Mouse (Mus musculus): ENCODE data around the gene Ubl7.
"Not testable (repeated sequence)": the region's sequence is repeated elsewhere in the genome, so short reads cannot be mapped to it uniquely, and the experiment has no call there.

Ubl7 gene

DNA sequence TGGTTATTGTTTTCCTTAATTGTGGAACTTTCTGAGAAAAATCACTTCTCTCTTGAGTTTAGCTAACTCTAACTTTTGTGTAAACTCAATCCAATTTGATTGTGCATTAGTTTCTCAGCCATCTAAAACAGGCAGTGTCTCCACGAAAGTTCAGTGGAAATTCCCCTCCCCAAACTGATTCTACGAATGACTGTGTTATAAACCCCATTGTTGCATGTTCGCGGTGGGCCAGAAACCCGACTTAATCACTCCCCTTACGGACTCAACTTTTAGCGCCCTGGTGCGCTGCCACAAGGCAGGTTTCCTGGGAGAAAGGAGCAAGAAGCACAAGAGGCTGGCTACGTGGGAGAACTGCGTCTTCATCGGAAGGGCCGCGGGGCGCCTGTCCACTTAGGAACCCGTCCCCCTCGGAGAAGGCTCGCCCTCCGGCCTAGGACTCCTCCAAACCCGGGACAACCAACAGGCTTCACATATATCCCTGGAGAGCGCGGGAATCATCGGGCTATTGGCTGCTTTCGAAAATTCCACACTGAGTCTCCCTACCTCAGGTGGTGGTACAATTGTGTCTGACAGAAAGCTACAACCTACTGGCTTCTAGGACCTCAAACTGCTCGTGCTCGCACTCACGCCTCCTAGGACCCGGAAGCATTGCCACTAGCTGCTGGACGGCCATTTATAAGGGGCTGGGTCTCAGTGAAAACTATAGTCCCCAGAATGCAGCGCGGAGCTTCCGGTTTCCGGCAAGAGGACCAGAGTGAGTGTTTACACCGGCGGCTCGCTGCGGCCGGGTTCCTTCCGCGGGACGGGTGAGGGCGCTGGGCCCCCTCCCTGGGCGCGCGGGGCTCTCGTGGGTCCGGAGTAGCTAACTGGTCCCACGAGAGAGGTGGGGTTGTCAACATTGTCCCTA is at the start of gene Ubl7:
Ubl7 (plus strand) TSS at position 726 of the 907 bp plus-strand sequence.
- in situ Hi-C loops (cut with MboI, MseI) = no loop called here

DNA sequence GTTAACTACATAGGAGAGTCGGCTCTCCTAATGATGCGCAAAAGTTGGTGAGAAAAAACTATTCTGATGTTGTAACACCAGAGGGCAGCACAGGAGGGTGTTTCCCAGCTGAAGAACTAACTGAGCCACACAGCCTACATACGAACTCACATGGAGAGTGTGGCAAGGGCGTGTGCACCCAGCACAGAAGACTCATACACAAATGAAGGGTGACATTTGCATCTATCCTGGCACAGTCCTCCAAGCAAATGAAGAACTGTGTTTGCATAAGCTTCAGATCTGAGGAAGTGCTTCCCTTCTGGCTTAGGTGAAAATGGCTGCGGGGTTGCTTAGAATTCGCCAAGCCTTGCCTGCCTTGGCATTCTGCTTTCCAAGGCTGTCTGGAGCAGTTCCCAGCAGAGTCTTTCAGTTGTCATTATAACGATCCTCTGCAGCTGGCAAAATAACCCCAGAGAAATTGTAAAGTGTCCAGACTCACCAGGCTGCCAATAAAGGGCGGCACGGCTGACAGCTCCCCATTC is 48.8 kb upstream of the Ubl7 start:
- in situ Hi-C loops (cut with MboI, MseI) = loop anchor here (5.0 to 10.0 kb wide), 3 partner anchors 75 to 253 kb away; partner anchors contain the start of gene Ccdc33

GRCm38 (mm10) chr9:57864336-57864735 is 46.4 kb upstream of the Ubl7 start:
- in situ Hi-C loops (cut with MboI, MseI) = loop anchor here (5.0 to 10.0 kb wide), 3 partner anchors 73 to 250 kb away; partner anchors contain the start of gene Ccdc33

DNA sequence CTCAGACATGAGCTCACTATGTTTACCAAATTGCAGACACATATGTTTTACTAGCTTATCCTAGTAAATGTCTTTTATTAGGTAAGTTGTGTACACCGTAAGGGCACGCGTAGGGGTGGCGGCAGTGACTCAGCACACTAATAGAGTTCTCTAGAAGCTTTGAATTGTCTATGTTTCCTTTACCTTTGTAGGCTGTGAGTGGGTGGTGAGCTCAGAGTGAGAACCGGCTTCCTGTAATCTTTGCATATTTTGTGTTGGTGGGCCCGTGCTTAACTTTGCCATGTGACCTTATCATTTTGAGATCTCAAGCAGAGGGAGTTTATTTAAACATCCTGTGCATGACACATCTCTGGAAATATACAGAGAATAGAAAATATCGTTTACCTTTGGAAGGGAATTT is 44.2 kb upstream of the Ubl7 start:
- in situ Hi-C loops (cut with MboI, MseI) = loop anchor here (5.0 to 10.0 kb wide), 2 partner anchors 41 to 248 kb away; partner anchors contain the start of gene Ccdc33

DNA sequence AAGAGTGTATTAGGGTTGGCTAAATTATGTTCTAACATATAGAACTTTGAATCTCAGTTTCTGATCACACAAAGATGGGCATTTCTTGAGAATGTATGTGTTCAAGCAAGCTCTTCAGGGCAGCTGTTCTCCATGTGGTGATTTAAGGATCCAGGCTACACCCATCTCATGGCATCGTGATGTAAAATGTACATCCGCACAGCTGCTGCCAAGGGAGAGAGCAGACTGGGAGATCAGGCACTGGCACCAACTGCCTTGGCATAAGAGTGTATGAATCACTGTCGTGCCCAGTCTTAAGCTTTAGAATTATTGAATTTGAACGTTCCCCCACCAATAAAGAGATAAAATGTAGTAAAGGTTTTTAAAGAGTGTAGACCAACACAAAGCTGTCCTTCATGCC is 43.5 kb upstream of the Ubl7 start:
- in situ Hi-C loops (cut with MboI, MseI) = loop anchor here (5.0 to 10.0 kb wide), 2 partner anchors 40 to 248 kb away; partner anchors contain the start of gene Ccdc33

DNA sequence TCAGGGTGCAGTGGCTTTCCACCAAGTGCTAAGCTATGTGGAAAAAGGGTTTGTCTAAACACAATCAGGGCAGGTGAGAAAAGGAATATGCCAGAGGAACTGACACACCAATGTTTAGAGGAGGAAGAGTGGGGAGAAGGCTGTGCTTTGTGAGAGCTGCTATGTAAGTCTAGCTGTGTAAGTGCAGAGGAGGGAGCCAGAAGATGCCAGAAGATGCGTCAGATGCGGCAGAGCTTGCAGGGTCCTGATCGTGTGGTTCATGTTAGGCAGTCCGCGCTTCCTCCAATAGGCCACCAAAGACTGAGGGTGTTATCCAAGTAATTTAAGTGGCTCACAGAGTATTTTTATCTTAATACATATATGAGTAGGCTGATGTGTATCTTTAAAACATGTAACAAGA is 42.9 kb upstream of the Ubl7 start:
- in situ Hi-C loops (cut with MboI, MseI) = loop anchor here (5.0 to 10.0 kb wide), 2 partner anchors 39 to 247 kb away; partner anchors contain the start of gene Ccdc33

DNA sequence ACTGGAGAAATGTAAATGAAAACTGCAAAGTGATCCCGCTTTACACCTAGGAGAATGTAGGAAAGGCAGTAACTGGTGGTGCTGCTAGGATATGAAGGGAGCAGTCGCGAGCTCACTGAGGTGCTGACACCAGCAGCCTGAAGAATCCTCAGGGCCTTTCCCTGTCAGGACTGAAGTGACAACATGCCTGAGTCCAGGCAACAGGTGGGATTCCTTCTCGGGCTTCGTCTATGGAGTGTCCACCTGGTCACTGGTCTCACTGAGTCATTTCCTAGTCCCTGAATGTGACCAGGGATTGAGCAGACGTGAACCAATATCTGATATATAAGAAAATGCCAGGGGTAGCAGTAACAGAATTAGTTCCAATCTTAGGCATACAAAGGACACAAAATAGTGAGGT is 42.0 kb upstream of the Ubl7 start:
- in situ Hi-C loops (cut with MboI, MseI) = loop anchor here (5.0 to 10.0 kb wide), 2 partner anchors 39 to 246 kb away; partner anchors contain the start of gene Ccdc33

- in situ Hi-C loops (cut with MboI, MseI) = no loop called here
Observed at GRCm38 (mm10) chr9:57870273-57870816, 40.4 kb upstream of the Ubl7 start.

DNA sequence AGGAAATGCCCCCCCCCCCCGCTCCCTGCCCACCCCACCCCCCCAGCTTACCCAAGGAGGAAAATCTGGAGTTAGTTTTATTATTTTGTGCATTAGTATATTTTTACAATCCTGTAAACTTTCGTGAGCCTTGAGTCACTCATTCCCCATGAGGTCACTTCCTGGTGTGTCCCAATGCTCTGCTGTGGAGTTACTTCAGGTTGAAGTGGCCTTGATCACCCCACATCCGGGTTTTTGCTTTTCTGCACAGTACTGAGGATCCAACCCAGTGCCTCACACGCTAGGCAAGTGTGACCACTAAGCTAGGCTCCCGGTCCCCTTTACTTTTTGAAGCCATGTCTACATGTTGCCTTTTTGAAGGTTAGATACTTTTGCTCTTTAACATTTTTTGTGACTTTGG is 36.6 kb upstream of the Ubl7 start:
- in situ Hi-C loops (cut with MboI, MseI) = no loop called here

- in situ Hi-C loops (cut with MboI, MseI) = no loop called here
Observed at GRCm38 (mm10) chr9:57874994-57875393, 35.8 kb upstream of the Ubl7 start.

DNA sequence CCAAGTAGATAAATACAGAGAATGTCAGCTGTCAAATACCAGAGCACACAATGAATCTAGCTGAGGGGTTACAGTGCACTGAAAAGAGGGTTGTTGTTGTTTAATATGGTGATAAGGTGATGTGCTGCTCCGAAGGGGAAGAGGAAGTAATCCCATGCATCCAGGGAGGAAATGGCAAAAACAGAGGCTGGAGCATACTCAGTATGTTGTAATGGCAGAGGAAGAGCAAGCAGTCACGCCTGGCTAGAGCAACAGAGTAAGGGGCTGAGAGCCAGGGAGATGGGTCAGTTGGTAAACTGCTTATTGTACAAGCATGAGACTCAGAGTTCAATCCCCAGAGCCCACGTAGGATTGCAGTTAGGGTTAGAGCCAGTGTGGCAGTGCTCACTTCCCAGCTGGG is 31.6 kb upstream of the Ubl7 start:
- in situ Hi-C loops (cut with MboI, MseI) = no loop called here

- in situ Hi-C loops (cut with MboI, MseI) = no loop called here
Observed at GRCm38 (mm10) chr9:57880278-57880677, 30.5 kb upstream of the Ubl7 start.

DNA sequence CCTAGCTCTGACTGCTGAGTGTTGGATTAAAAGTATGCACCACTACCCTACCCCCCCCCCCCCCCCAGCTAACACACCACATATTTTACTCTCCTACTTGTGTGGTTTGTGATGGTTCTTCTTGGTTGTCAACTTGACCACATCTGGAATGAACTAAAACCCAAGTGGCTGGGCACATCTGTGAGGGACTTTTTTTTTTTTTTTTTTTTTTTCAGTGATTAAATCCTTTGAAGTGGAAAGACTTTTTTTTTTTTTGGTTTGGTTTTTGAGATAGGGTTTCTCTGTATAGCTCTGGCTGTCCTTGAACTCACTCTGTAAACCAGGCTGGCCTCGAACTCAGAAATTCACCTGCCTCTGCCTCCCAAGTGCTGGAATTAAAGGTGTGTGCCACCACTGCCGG is 29.0 kb upstream of the Ubl7 start:
- in situ Hi-C loops (cut with MboI, MseI) = not testable (repeated sequence)

- in situ Hi-C loops (cut with MboI, MseI) = no loop called here
Observed at GRCm38 (mm10) chr9:57883413-57883812, 27.4 kb upstream of the Ubl7 start.

DNA sequence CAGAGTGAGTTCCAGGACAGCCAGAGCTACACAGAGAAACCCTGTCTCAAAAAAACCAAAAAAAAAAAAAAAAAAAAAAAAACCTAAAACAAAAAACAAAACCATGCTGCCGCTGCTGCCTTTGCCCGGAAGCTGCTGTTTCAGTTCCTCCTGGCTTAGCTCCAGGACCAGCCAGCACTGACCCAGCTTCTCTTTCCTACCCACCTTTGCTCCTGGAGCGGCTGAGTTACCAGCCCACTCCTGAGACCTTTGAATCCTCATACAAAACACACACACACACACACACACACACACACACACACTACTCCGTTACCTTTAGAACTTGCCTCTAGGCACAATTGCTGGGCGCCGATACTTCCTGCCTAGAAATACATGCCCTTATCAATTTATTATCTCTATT is 22.7 kb upstream of the Ubl7 start:
- in situ Hi-C loops (cut with MboI, MseI) = no loop called here

DNA sequence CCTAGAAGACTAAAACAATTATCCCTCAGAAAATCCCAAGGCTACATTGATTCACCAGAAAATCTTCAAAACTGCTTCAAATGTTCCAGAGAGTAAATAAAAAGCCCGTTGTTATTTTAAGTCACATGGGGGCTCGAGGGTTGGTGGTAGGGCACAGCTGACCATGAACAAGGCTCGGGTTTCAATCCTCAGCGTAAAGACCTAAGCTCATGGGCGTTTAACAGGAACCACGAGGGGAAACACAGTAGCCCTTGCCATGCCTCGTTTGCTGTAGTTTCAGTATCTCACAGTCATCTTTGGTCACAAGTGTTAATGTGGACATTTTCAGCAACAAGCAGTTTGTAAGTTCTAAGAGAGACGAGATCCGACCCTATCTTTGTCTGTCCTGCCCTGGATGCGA is 10.3 kb upstream of the Ubl7 start:
- in situ Hi-C loops (cut with MboI, MseI) = no loop called here

DNA sequence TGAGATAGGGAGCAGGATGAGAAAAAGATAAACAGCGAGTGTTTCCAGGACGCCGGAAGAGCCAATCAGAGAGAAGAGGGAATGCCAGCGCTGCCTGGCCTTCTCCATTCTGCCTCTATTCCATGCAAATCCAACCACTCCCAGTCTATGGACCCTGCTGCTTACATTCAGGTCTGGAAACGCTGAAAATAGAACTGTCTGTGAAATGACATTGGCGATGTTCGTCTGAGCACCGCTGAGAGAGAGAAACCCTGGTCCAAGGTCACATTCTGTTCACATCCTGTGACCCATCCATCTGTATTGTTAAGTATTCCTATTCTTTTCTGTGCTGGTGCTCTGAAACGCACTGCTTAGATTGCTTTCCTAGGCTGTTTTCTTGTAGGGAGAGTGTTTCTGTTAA is 9.6 kb upstream of the Ubl7 start:
- in situ Hi-C loops (cut with MboI, MseI) = no loop called here

- in situ Hi-C loops (cut with MboI, MseI) = no loop called here
Observed at GRCm38 (mm10) chr9:57901601-57902000, 9.2 kb upstream of the Ubl7 start.

DNA sequence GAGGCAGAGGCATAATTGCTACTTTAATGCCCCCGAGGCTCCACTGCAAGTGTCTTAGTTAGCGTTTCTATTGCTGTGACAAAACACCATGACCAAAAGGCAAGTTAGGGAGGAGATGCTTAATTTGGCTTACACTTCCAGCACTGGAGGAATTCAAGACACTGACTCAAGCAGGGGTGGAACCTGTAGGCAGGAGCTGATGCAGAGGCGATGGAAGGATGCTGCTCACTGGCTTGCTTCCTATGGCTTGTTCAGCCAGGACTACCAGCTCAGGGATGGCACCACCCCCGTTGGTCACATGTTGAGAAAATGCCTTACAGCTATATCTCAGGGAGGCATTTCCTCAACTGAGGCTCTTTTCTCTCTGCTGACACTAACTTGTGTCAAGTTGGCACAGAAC is 8.6 kb upstream of the Ubl7 start:
- in situ Hi-C loops (cut with MboI, MseI) = no loop called here

DNA sequence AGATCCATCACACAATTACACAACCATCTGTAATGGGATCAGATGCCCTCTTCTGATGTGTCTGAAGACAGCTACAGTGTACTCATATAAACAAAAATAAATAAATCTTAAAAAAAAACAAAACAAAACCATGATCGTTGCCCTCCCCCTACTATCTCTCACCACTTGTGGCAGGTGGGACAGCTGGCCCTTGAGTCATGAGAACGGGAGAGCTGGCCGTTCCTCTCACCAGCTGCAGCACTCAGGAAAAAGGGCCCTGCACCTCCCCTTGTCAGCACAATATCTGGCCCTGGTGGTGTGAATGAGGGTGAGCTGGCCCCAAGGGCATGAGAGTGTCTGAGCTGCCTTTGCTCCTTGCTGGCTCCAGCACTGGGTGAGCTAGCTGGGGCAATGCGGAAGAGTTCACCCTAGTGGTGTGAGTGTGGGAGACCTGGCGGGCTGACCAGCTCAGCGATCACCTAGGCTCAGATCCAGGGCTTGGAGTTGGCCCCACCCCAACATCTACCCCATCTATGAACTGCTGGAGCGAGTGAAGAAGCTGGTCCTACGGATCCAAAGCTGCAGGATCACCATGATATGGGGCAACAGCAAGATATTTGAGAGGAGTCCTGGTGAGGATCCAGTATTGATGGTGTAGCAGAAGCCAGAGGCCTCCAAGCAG is 7.1 kb upstream of the Ubl7 start:
- in situ Hi-C loops (cut with MboI, MseI) = no loop called here

GRCm38 (mm10) chr9:57904250-57904644 is 6.5 kb upstream of the Ubl7 start:
- in situ Hi-C loops (cut with MboI, MseI) = no loop called here

- in situ Hi-C loops (cut with MboI, MseI) = loop anchor here (5.0 kb wide), 1 partner anchor 40 kb away; no protein-coding TSS in a partner anchor
Observed at GRCm38 (mm10) chr9:57907206-57907605, 3.6 kb upstream of the Ubl7 start.
